Mouse (Mus musculus) spleen, postnatal 14 days (tissue): Measurements from ENCODE around the gene Jaml.
A peak's percentile ranks its signal among the peaks of the same experiment; 100 is the strongest.
"Not testable (repeated sequence)": the region's sequence is repeated elsewhere in the genome, so short reads cannot be mapped to it uniquely, and the experiment has no call there.

Experiments used
- DNase-seq, 2 experiments: peaks; one replicate each; pipeline ENCODE4 v3.0.0; 2021 to 2022; ENCODE audit warnings: low spot score in 2 of 2

Jaml gene

DNA sequence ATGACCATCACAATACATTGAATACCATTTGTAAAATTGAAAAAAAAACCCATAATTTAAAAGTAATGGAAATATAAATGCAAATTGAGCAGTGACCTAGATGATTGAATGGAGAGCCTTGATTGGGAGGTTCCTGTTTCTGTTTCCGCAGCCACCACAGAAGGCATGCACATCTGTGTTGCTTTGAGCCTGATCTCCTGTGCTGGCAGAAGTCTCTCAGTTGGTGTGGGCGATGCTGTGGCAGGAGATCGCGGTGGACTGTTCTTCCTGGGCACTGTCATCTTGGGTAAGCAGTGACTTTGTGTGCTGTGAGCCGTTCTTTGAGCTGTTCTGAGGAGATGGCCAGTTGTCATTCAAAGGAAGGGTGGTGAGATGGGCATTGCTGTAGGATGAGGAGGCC is at the start of gene Jaml:
TSS of gene Jaml (plus strand) at position 173 of the 400 bp plus-strand sequence.
- DNase-seq: peak; percentile 17 to 25

DNA sequence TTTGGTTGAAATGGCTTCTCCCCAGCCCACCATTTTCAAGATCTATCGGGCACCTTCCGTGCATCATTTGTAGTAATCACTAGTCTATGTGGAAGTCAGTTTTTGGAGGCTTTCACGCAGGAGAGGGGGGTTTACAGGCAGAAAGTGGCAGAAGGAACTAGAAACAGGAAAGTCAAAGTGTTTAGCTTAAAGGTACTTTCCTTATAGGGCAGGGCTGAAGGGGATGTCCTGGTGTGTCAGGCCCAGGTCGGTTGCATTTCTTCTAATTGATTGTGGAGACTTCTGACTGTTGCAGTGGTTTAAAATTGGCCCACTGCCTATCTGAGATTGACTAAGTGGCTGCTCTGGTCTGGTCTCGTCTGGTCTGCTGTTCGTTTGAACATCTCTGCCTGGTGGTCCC is 48.6 kb upstream of the Jaml start:
- no peak for DNase-seq

DNA sequence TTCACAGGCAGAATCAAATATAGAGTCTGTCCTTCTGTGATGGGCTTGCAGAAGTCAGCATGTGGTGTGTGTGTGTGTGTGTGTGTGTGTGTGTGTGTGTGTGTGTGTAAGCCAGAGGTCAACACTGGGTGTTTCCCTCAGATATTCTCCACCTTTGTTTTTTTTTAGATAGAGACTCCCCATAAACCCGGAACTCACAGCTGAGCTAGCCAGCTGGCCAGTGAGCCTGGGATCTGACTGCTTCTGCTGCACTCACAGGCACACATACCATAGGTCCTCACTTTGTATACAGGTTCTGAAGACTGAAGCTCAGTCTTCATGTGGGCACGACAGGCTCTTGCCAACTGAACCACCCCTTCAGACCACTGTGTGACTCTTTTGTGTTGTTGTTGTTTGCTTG is 46.7 kb upstream of the Jaml start:
- no peak for DNase-seq

DNA sequence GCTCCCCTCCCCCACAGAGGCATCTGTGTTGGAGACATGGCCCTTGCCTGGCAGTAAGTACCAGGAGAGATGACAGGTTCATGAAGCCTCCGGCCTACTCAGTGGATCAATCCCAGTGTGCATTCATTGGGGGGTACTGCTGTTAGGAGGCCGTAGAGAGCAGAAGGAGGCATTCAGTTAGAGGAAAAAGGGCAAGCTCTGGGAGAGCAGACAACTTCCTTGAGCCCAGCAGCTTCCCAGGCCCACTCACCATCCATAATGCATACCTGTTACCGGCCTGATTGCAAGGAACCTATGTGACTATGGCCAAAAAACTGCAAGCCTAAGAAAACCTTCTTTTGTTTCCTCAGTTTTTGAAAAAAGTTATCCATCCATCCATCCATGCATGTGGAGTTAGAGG is 44.5 kb upstream of the Jaml start:
- DNase-seq: no peak

DNA sequence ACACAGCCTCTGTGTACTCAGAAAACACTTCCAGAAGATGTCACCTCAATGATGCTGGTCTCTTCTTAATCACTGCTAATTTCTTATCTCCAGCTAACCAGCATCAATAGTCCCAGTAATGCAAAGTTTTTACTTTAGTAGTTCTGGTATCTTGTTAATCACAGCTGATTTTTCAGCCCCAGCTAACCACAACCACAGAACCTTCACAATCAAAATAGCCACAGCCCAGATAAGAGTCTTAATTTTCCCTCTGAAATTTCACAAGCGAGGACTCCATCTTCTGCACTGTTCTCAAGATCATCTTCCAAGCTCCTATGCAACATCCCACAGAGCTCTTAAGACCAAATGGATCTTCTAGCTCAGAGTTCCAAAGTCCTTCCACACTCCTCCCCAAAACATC is 41.2 kb upstream of the Jaml start:
- DNase-seq: not testable (repeated sequence)

DNA sequence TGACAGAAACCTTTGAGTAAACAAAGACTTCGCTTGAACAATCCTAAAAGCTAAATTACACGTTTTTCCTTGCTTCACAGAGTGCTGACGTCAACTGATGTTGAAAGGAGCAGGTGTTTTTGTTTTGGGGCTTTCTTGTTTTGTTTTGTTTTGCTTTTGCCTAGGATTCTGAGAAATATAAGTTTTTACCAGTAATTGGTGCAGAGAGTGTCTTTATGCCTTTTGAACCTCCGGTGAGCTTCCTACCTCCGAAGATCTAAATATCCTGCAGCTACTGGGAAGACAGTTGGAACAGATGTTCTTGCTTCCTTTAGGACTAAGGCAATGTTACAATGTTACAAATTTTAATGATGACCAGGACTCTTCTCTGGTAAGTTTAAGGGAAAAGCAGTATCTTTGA is 39.5 kb upstream of the Jaml start, which contains the start of gene Mpzl2:
TSS of gene Mpzl2 (plus strand) at position 301 of the 400 bp plus-strand sequence.
- DNase-seq: no peak

DNA sequence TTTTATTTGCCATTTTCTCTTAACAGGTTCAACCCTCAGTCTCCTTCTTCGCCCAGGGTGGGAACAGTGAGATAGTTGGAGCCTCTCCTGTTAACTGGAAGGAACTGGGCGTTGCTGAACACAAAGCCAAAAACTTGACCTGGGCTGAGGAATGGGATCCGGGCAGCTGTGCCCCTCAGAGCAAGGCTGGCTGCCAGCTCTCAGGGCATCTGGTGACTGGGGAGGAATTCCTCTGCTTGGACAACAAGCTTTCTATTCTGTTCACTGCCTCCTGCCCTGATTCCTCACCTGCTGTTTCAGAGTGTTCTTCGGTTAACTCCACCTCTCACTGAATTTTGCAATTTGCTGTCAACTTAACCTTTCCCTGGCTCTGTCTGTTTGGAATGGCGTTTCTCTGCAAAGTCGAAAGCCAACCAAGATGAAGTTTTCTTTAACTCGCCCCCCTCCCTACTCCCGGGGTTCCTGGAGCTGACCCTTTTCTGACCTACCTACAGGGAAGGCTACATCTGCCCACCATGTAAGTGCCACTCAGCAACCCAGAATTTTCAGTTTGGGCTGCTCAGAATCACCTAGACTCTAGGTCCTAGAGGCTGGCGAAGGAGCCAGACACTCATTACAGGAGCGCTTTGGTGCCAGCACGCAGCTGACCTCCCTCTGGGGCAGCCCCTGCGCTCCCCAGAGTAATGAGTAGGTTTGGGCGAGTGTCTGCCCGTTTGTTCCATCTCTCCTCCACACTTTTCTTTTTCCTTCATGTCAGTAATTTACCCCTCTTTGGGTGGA is 38.7 kb upstream of the Jaml start:
- no peak for DNase-seq

DNA sequence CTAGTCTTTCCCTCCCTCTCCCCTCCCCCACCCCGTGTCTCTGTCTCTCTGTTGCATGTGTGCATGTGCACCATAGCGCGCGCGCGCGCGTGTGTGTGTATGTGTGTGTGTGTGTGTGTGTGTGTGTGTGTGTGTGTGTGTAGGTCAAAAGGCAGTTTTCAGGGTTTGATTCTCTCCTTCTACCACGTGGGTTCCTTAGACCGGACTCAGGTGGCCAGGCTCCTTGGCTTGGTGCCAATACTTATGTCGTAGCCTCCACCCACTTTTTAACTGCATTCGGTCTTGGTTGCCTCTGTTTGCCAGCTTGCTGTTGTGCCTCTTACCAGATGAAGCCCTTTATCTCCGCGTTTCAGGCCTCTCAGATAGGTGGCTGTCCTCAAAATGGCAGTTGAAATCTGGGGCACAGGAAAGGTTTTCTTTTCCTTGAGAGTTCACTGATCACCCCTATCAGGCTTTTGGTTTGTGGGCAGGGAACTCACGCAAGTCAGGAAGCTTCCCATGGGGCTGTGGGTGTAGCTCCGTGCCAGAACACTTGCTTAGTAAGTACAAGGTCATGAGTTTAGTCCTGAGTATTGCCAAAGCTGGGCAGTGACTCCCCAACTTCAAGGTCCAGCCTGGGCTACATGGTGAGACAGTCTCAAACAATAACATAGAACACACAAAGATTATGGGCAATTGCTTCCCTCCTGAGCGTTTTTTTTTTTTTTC is 37.7 kb upstream of the Jaml start:
- DNase-seq: no peak

DNA sequence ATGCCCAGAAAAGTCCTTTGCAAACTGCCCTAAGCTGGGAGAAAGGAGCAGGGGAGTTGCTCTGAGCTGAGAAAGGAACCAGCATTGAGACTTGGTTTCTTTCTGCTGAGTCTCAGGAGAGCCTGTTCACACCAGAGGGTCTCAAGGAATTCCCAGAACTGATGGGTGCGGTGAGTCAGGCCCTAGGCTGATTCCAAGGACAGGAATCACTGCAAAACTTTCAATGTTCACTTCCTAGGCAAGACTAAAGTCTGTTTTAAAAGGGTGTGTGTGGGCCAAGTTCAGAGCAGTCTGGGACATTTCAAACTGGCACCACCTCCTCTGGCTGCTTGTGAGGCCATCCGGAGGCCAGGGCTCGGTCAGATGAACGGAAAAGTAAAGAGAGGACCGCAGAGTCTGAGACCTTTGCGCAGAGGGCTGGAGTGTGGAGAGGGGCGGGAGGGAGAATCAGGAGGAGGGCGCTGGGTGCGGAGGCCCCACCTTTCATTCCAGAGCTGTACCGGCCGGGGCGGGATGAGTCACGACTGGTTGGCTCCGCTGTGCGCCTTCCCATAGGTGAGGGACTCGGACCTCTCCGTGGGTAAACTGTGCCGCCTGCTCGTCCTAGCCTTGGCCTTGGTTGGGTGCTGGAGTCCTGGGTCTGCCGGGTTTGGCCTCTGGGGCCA is 36.8 kb upstream of the Jaml start:
- no peak for DNase-seq

DNA sequence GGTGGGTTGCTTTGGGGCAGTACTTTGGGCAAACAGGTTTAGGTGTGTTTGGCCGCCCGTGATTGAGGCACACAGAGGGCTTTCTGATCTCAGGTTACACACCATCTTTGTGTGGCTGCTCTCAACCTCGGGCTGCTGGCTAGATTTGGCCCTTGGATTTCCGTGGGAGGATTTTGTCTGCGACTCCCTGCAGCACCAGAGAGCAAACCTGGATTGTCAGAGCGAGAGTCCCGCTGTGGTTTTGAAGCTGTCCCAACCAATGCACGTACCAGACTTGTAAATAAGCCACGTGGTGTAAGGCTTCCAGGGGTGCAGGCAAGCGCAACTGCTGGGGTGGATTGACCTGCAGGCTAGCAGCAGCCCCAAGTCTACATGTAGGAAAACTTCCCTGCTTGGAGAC is 36.0 kb upstream of the Jaml start:
- DNase-seq: no peak

DNA sequence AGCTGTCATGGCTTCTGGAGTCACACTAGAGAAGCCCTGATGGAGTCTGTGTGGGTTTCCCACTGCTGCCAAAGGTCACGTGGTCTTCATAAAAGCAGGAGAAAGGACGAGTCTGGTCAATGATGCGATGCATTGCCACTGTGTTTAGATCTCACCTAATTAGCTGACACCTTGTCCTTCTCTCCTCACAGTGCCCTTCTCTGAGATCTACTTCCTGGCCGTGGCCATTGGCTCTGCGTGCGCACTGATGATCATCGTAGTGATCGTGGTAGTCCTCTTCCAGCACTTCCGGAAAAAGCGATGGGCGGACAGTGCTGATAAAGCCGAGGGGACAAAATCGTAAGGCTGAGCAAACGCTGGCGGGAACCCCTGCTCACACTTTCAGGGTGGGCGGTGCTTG is 32.0 kb upstream of the Jaml start:
- DNase-seq: no peak

DNA sequence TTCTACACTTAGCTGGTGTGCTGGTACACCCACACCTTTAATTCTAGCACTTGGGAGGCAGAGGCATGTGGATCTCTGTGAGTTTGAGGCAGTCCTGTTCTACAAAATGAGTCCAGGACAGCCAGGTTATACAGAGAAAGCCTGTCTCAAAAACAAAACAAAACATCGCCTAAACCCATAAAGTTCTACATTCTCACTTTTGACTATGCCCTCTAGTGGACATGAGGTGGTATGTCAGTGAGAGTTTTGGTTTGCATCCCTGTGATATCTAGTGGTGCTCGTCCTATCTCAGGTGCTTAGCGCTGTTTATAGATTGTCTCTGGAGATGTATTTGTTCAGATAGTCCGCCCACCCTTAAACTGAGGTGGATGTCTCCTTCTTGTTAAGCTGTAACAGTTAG is 30.5 kb upstream of the Jaml start:
- DNase-seq: no peak

DNA sequence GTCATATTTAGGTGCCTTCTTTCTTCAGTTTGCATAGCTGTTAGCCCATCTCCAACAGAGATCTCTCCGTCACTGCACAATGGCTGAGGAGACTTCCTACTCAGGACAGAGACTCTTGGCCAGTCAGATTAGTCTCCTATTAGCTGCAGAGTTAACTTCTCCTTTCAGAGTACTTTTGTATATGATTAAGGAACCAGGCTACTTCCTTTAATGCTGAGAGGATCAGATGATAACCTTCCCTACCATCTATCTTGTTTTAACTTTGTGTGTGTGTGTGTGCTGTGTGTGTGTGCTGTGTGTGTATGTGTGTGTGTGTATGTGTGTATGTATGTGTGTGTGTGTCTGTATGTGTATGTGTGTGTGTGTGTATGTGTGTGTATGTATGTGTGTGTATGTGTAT is 29.3 kb upstream of the Jaml start:
- no peak for DNase-seq

DNA sequence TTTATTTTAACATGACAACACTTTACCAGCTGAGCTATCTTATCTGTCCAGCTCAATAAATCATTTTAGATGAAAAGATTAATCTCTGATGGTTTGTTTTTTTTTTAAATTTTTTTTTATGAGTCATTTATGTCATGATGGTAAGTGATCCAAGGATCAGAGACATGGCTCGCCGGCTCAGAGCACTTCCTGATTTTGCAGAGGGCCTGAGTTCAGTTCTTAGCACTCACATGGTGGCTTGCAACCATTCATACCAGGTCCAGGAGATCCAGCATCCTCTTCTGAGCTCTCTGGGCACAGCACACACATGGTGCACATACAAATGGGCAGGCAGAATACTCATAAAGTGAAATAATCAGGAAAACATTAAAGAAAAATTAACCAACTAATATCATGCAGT is 28.7 kb upstream of the Jaml start:
- DNase-seq: no peak

DNA sequence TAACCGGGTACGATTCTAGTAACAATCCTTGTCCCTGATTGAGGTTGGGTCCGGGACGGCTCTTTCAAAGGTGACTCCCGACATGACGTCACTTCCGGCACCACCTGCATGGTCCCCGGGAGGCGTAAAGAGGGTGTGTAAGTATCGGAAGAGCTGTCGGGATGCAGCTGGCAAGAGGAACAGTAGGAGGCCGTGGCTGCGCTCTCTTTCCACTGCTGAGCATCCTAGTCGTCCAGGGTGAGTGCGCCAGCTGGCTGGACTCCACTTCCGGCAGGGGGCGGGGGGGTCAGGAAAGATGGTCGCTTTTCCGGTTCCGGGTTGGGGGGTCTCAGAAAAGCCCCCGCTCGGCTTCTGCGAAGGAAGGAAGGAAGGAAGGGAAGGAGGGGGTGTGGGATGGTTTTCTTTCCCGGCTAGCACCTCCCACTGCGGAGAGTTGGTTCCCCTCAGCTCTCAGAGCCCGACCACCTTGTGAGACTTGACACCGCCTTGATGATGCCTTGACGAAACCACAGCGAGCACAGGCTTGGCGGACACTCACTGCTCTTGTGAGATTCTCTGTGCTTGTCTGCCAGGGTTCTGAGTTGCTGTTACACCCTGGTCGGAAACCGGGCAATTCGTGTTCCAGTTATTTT is 23.8 kb upstream of the Jaml start, which contains the start of gene Mpzl3:
TSS of gene Mpzl3 (plus strand) at position 105 of the 632 bp plus-strand sequence.
- DNase-seq: peak; percentile 31 to 67

DNA sequence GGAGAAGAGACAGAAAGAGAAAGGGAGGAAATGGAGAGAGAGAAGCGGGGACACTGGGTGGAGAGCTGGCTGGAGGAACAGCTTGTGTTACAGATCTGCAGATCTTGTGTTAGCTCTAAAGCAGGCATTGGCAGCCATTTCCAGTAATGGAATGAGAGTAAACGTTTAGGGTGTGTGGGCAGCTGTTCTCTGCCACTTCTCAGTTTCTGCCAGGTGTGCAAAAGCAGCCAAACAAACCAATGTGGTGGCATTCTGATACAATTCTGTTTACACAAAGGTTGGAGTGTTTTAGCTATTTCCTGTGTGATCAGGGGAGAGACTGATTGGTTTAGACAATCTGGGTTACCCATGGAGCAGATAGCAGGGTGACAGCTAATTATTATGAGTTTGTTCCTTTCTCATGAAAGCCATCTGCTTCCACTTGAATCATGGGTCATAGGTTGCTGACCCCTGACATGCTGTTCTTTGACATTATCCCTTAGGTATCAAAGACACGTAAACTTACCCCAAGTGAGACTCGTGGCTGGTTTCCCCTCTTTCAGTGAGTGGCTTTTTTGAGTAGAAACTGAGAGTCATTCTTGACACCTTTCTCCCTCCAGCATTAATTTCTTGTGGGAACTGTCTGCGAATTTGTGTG is 20.6 kb upstream of the Jaml start:
- no peak for DNase-seq

DNA sequence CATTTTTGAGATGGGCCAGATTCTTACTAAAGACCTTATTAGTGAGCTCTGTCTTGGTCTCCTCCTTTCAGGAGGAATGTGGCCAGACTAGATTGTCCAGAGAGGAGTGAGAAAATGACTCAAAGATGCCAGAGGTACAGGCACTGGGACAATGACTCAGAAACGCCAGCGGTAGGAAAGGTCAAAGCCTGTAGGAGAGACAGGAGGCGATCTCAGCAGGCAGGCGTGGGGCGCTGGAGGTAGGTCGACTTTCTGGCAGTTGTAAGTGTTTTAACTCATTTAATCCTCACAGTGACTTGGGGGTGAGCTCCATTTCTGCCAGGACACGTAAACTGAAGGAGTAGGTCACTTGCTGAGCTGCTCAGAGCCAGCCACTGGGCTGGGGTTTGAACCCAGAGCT is 18.8 kb upstream of the Jaml start:
- DNase-seq: no peak

DNA sequence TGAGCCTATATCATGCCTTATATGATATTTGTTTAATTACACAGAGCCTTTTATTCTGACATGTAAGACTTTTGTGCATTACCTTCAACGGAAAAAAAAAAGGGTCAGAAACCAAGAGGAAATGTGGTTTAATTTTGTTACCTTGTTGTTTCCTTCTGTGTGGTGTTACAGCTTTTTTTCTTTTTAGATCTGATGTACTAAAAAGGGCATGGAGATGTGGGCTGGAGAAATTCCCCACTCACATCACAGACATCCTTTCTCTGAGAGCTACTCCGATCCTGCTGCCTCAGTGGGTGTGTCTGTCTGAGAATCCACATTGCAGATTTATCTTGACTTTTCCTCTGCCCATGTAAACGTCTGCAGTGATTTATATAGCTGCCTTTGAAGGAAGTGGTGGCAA is 16.3 kb upstream of the Jaml start:
- DNase-seq: no peak

DNA sequence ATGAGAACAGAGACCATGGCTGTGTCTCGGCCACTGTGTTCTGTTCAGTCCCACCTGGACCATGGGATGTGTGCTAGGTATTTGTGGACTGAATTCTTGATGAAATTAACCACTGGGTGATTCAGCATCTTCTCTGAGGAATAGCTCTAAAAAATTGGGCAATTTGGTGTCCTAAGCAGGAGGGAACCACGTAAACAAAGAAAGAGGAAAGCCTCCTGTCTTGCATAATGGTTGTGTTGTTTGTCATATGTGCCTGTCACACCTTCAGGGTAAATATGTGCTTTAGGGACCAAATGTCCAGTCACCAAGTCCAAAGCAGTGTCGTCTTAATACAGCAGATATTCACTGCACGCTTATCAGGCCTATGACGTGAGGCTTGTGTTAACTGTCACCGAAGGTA is 14.6 kb upstream of the Jaml start:
- DNase-seq: no peak

DNA sequence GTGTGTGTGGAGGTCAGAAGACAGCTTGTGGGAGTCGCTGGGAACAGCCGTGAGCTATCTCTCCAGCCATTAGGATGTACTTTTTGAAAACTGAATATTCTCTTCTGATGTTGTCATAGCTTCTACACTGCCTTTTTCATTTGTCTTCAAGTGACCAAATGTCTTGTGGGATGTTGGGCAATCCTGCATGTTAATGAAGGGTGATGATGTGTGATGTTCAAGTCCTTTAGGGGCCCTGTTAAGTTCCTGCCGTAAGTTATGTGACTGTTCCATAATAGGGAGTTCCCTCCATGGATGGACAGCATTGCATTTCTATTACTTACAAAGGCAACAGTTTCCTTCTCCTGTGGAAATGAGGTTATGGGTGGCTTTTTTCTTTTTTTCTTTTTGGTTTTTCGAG is 12.2 kb upstream of the Jaml start:
- DNase-seq: no peak

DNA sequence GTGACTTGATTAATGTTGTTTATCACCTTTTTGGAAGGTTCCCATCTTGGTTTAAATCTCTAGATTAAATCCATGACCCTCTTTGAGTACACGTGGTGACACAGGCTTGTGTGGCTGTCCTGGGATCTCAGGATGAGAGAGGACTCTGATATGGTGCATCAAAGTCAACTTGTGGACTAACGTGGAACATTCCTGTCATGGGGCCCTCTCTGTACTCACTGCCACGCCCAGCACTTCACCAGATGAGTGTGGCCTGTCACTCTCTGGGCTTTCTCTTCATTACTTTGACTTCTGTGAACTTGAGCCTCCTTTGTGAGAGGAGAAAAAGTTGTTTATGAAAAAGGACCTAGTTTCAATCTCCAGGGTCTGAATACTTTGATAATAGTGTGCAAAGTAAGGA is 7.2 kb upstream of the Jaml start:
- no peak for DNase-seq

DNA sequence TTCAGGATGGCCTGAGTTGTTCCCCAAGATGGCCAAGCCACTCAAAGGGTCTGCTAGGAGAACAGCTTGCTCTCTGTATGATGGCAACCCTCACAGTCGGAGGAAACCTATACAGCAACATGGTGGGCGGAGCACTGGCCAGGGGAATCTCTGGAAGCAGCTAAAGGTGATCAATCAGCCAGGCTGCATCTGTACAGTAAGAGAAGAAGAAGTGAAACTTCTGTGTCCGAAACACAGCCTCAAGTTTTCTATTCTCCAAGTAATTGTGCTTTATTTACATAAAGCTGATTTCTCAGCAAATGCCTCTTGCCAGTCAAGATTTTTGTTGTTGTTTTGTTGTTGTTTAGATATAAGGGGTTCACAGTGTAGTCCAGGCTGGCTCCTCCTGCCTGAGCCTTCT is 1.1 kb upstream of the Jaml start:
- DNase-seq: no peak
